Mouse (Mus musculus) midbrain, postnatal 0 days (tissue): ENCODE results near the gene Klhl20. TPM values are rescaled to one million over a fixed set of nuclear protein-coding genes. Genes with fewer than 3 reads are reported as not detected.

ENCODE experiments used
- ATAC-seq: fragments of 200-750 bp; cut with Nextera tagmentation; 2 replicates; pipeline ENCODE4 v1.8.0; 2017; ENCODE audit warnings: moderate number of reproducible peaks, mild to moderate bottlenecking, moderate TSS enrichment, moderate library complexity; ENCODE audit not compliant: low FRiP score
- DNase-seq: peaks from one replicate; pipeline ENCODE4 v3.0.0-alpha.2; 2015; ENCODE audit warnings: low spot score
- H3K27ac ChIP-seq: fragments of 300-500 bp; sonication (generic); 2 replicates; pipeline ENCODE4 v1.5.1; 2014; ENCODE audit warnings: low read depth, mild to moderate bottlenecking, low read length, mixed read lengths
- H3K27me3 ChIP-seq: fragments of 300-500 bp; sonication (generic); 2 replicates; pipeline ENCODE4 v1.6.1; 2014; ENCODE audit warnings: low read length, control low read depth, mixed read lengths; ENCODE audit not compliant: insufficient read depth
- H3K36me3 ChIP-seq: fragments of 300-500 bp; sonication (generic); 2 replicates; pipeline ENCODE4 v1.6.1; 2014; ENCODE audit warnings: low read length, control low read depth, mixed read lengths; ENCODE audit not compliant: insufficient read depth
- H3K4me1 ChIP-seq: fragments of 300-500 bp; sonication (generic); 2 replicates; pipeline ENCODE4 v1.6.1; 2014; ENCODE audit warnings: mild to moderate bottlenecking, control low read depth, antibody characterized with exemption, low read length, mixed read lengths; ENCODE audit not compliant: insufficient read depth
- H3K4me2 ChIP-seq: fragments of 300-500 bp; sonication (generic); 2 replicates; pipeline ENCODE4 v1.6.1; 2014; ENCODE audit warnings: low read depth, mild to moderate bottlenecking, low read length, mixed read lengths; ENCODE audit not compliant: poor library complexity, severe bottlenecking
- H3K4me3 ChIP-seq: fragments of 300-500 bp; sonication (generic); 2 replicates; pipeline ENCODE4 v1.5.1; 2014; ENCODE audit warnings: low read depth, mild to moderate bottlenecking, low read length, moderate library complexity
- H3K9ac ChIP-seq: fragments of 300-500 bp; sonication (generic); replicated peaks from 2 replicates; pipeline ENCODE4 v1.6.1; 2014; ENCODE audit warnings: mild to moderate bottlenecking, low read length, moderate library complexity, mixed read lengths; ENCODE audit not compliant: poor library complexity, severe bottlenecking
- H3K9me3 ChIP-seq: fragments of 300-500 bp; sonication (generic); 2 replicates; pipeline ENCODE4 v1.6.1; 2016; ENCODE audit warnings: low read length, control low read depth
- CTCF ChIP-seq: IDR thresholded peaks from 2 replicates; pipeline ENCODE4 v1.5.1; 2016; ENCODE audit warnings: antibody characterized with exemption, mild to moderate bottlenecking
- WGBS: fragments of 180-500 bp; shearing (Covaris S2); extraction: QIAGEN DNeasy Blood & Tissue Kit; methylation state at CpG from one replicate; pipeline ENCODE4 v1.1.7; 2014; 5-methylcytosine and 5-hydroxymethylcytosine counted together
- polyA plus RNA-seq: library from polyadenylated mRNA; unstranded; fragments of >200 nt; fragmentation: Nextera tagmentation; extraction: Ambion mirVana; gene quantifications from 2 replicates; pipeline ENCODE4 v1.2.1, GENCODE M21; 2015
- total RNA-seq: library from RNA; depleted of rRNA; stranded (reverse); fragments of >200 nt; gene quantifications from 2 replicates; pipeline ENCODE4 v1.2.3, GENCODE M21; 2014; rRNA removed

The Klhl20 gene
- total RNA-seq (18.5 and 19.2 TPM in 2 replicates), polyA plus RNA-seq (13.3 and 14.2 TPM in 2 replicates)

- no peaks in the 10 kb centered on the region; the same call in 1 of the 2 replicates for H3K27me3 ChIP-seq
- peaks cover 5% of the 10 kb centered on the region; the same call in 1 of the 2 replicates for H3K4me1 ChIP-seq
- H3K27ac ChIP-seq, result peak within 1 kb of the TSS; percentile 78
- peak; percentile 98 for ATAC-seq
- peak; percentile 13; the same call in 1 of the 2 replicates for TF ChIP-seq CTCF
- no peaks in the 10 kb centered on the region for H3K9me3 ChIP-seq
- H3K4me2 ChIP-seq, result peak within 1 kb of the TSS; percentile 82
- WGBS, result 2% methylated on average over 41 of the region's 41 CpGs
- H3K36me3 ChIP-seq, result no peaks in the 10 kb centered on the region
- H3K4me3 ChIP-seq, result peak within 1 kb of the TSS; percentile 85
- DNase-seq, result peak; percentile 95
- peak within 1 kb of the TSS; percentile 84 for H3K9ac ChIP-seq
Measured at GRCm38 (mm10) chr1:161130726-161131664, at the start of gene Klhl20. Gene Klhl20, minus strand, starts transcription at chr1:161131511.

GRCm38 (mm10) chr1:161180674-161181073 is 49.4 kb upstream of the Klhl20 start:
- H3K27ac ChIP-seq, result no peak overlapping the region
- no peaks in the 10 kb centered on the region for H3K27me3 ChIP-seq
- no peaks in the 10 kb centered on the region for H3K36me3 ChIP-seq
- TF ChIP-seq CTCF, result peak; percentile 57
- no peaks in the 10 kb centered on the region for H3K9me3 ChIP-seq
- 54% methylated on average over 8 of the region's 8 CpGs for WGBS
- no peak for ATAC-seq
- H3K4me1 ChIP-seq, result no peaks in the 10 kb centered on the region
- no peak overlapping the region for H3K4me2 ChIP-seq
- DNase-seq, result peak; percentile 47
- H3K4me3 ChIP-seq, result no peak overlapping the region
- H3K9ac ChIP-seq, result no peak overlapping the region

GRCm38 (mm10) chr1:161170651-161171050 is 39.3 kb upstream of the Klhl20 start:
- H3K4me3 ChIP-seq, result peak overlapping the region; percentile 57
- peak overlapping the region; percentile 66 for H3K4me2 ChIP-seq
- H3K27me3 ChIP-seq, result 0 out of 2 replicates have a peak, but pooled peaks cover 7% of the 10 kb centered on the region
- no peak overlapping the region for H3K27ac ChIP-seq
- H3K4me1 ChIP-seq, result no peaks in the 10 kb centered on the region
- H3K9ac ChIP-seq, result peak overlapping the region; percentile 45; the same call in 1 of the 2 replicates
- TF ChIP-seq CTCF, result peak; percentile 74
- H3K9me3 ChIP-seq, result no peaks in the 10 kb centered on the region
- DNase-seq (peak; percentile 63), ATAC-seq (peak; percentile 89)
- 1% methylated on average over 40 of the region's 40 CpGs for WGBS
- H3K36me3 ChIP-seq, result peaks cover 3% of the 10 kb centered on the region; the same call in 1 of the 2 replicates

GRCm38 (mm10) chr1:161160266-161160665 is 29.0 kb upstream of the Klhl20 start:
- DNase-seq (no peak), ATAC-seq (no peak)
- H3K9me3 ChIP-seq, result no peaks in the 10 kb centered on the region
- no peak overlapping the region for H3K27ac ChIP-seq
- no peaks in the 10 kb centered on the region for H3K4me1 ChIP-seq
- H3K4me3 ChIP-seq, result no peak overlapping the region
- WGBS, result 67% methylated on average over 4 of the region's 4 CpGs
- no peak overlapping the region for H3K4me2 ChIP-seq
- H3K27me3 ChIP-seq, result no peaks in the 10 kb centered on the region
- no peak overlapping the region for H3K9ac ChIP-seq
- no peak for TF ChIP-seq CTCF
- peaks cover 4% of the 10 kb centered on the region for H3K36me3 ChIP-seq

- DNase-seq, result no peak
- Histone ChIP-seq H3K4me1 (no peaks in the 10 kb centered on the region), H3K27ac (no peak within 1 kb of the TSS), H3K27me3 (no peaks in the 10 kb centered on the region), H3K36me3 (peaks cover 2% of the 10 kb centered on the region), H3K9ac (no peak within 1 kb of the TSS), H3K9me3 (no peaks in the 10 kb centered on the region), H3K4me3 (no peak within 1 kb of the TSS), H3K4me2 (no peak within 1 kb of the TSS)
- WGBS, result 87% methylated on average over 3 of the region's 3 CpGs
- no peak for ATAC-seq
- no peak for TF ChIP-seq CTCF
Measured at GRCm38 (mm10) chr1:161159214-161159613, 27.9 kb upstream of the Klhl20 start, which contains the start of gene Tex50. Gene Tex50, minus strand, starts transcription at chr1:161159314.

GRCm38 (mm10) chr1:161156546-161156945 is 25.2 kb upstream of the Klhl20 start:
- H3K4me2 ChIP-seq, result no peak overlapping the region
- no peaks in the 10 kb centered on the region for H3K4me1 ChIP-seq
- H3K27ac ChIP-seq, result no peak overlapping the region
- H3K9me3 ChIP-seq, result no peaks in the 10 kb centered on the region
- ATAC-seq, result no peak
- WGBS, result 86% methylated on average over 10 of the region's 10 CpGs
- no peak overlapping the region for H3K4me3 ChIP-seq
- no peak overlapping the region for H3K9ac ChIP-seq
- DNase-seq, result no peak
- no peak for TF ChIP-seq CTCF
- H3K36me3 ChIP-seq, result no peaks in the 10 kb centered on the region; the same call in 1 of the 2 replicates
- no peaks in the 10 kb centered on the region for H3K27me3 ChIP-seq
